In the genomic region with DNA sequence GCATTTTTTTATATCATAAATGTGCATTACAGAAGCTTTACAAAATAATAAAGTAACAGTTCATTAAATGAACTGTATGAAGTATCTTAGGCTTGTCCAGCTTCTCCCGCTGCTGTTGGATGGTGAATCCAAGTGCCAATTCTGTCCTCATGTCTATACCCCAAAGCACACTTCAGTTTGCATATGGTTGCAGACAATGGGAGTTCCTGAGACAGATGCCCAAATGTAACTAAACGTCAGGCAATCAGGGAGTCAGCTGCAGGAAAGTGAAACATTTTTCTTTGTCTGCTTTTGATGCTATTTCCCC, we compare ENCODE assay signal across 24 mouse cellular contexts.
DNase-seq lines count a peak whose midpoint lies in the region; ATAC-seq lines count a peak whose summit lies in the region.
"Had no signal": no experiment of that assay in that cellular context is flagged by ENCODE, and none has a peak within 500 bp of the region (broad histone marks: within the 10 kb centered on the region; RNA-seq: fewer than 3 reads in every experiment).

No protein-coding gene starts in this region.

- no peaks in the 10 kb centered on the region for H3K27me3 ChIP-seq in hindbrain, embryonic 11.5 days (ENCODE audit: control insufficient read depth, insufficient read depth, low read length)
- H3K27me3 ChIP-seq in midbrain, embryonic 13.5 days: no peaks in the 10 kb centered on the region
- H3K27me3 ChIP-seq in neural tube, embryonic 15.5 days (replicated peaks): no peaks in the 10 kb centered on the region
- H3K27me3 ChIP-seq: embryonic facial prominence, embryonic 13.5 days; megakaryocyte, embryonic 14.5 days; stomach, embryonic 15.5 days had no signal

- no peak overlapping the region for H3K9ac ChIP-seq in hindbrain, embryonic 11.5 days (ENCODE audit: low read depth, low read length)
- no peak overlapping the region for H3K9ac ChIP-seq in midbrain, embryonic 13.5 days (replicated peaks)
- no peak overlapping the region for H3K9ac ChIP-seq in neural tube, embryonic 15.5 days (replicated peaks)
- H3K9ac ChIP-seq: embryonic facial prominence, embryonic 13.5 days; stomach, embryonic 15.5 days had no signal

- no peak overlapping the region for H3K4me3 ChIP-seq in hindbrain, embryonic 11.5 days (ENCODE audit: low read depth, low read length)
- no peak overlapping the region for H3K4me3 ChIP-seq in midbrain, embryonic 13.5 days (replicated peaks)
- no peak overlapping the region for H3K4me3 ChIP-seq in neural tube, embryonic 15.5 days (replicated peaks)
- H3K4me3 ChIP-seq: embryonic facial prominence, embryonic 13.5 days; heart, embryonic 10.5 days; left cerebral cortex, adult 2 months; limb, embryonic 10.5 days; megakaryocyte, embryonic 14.5 days; myocyte; stomach, embryonic 15.5 days had no signal

- peak overlapping the region; percentile 82; the same call in 1 of the 2 replicates for H3K27ac ChIP-seq in hindbrain, embryonic 11.5 days (ENCODE audit: low read depth, low read length)
- peak overlapping the region; percentile 78 for H3K27ac ChIP-seq in midbrain, embryonic 13.5 days
- no peak overlapping the region for H3K27ac ChIP-seq in neural tube, embryonic 15.5 days (replicated peaks)
- H3K27ac ChIP-seq: embryonic facial prominence, embryonic 13.5 days; heart, embryonic 10.5 days; left cerebral cortex, adult 2 months; limb, embryonic 10.5 days; stomach, embryonic 15.5 days had no signal

- WGBS in hindbrain, embryonic 11.5 days: 48% methylated on average over 2 of the region's 2 CpGs
- WGBS in midbrain, embryonic 13.5 days: 18% methylated on average over 2 of the region's 2 CpGs
- 13% methylated on average over 2 of the region's 2 CpGs for WGBS in neural tube, embryonic 15.5 days

- no peak overlapping the region for H3K4me2 ChIP-seq in hindbrain, embryonic 11.5 days (replicated peaks; ENCODE audit: low read depth, low read length)
- no peak overlapping the region for H3K4me2 ChIP-seq in midbrain, embryonic 13.5 days (replicated peaks)
- no peak overlapping the region for H3K4me2 ChIP-seq in neural tube, embryonic 15.5 days
- H3K4me2 ChIP-seq: embryonic facial prominence, embryonic 13.5 days; liver, embryonic 11.5 days; stomach, embryonic 15.5 days had no signal

- peak; percentile 41 for ATAC-seq in hindbrain, embryonic 11.5 days (ENCODE audit: low FRiP score)
- peak; percentile 61 for ATAC-seq in midbrain, embryonic 13.5 days
- peak; percentile 43; the same call in 1 of the 2 replicates for ATAC-seq in neural tube, embryonic 15.5 days (ENCODE audit: low FRiP score)

- no peaks in the 10 kb centered on the region for H3K9me3 ChIP-seq in hindbrain, embryonic 11.5 days (ENCODE audit: control insufficient read depth, low read length)
- no peaks in the 10 kb centered on the region for H3K9me3 ChIP-seq in midbrain, embryonic 13.5 days
- H3K9me3 ChIP-seq in neural tube, embryonic 15.5 days (replicated peaks): no peaks in the 10 kb centered on the region
- H3K9me3 ChIP-seq: embryonic facial prominence, embryonic 13.5 days; heart, embryonic 10.5 days; limb, embryonic 10.5 days; stomach, embryonic 15.5 days had no signal

- H3K36me3 ChIP-seq in hindbrain, embryonic 11.5 days (ENCODE audit: control insufficient read depth, insufficient read depth, low read length): no peaks in the 10 kb centered on the region
- no peaks in the 10 kb centered on the region for H3K36me3 ChIP-seq in midbrain, embryonic 13.5 days
- H3K36me3 ChIP-seq in neural tube, embryonic 15.5 days: no peaks in the 10 kb centered on the region
- H3K36me3 ChIP-seq: embryonic facial prominence, embryonic 13.5 days; heart, embryonic 10.5 days; limb, embryonic 10.5 days; stomach, embryonic 15.5 days had no signal

- DNase-seq in retina, embryonic 14.5 days (ENCODE audit: low spot score): peak; percentile 3
- DNase-seq in retina, postnatal 1 day: no peak
- DNase-seq in hindbrain, embryonic 11.5 days (ENCODE audit: low spot score): peak; percentile 27
- no peak for DNase-seq in frontal cortex, postnatal 36 days (ENCODE audit: low spot score in 2 of 2)
- no peak for DNase-seq in spleen, postnatal 4 days (ENCODE audit: low spot score in 2 of 2)
- DNase-seq in layer of hippocampus, postnatal 25 days (ENCODE audit: extremely low spot score in 1 of 2, low spot score in 1 of 2): no peak
- DNase-seq: adrenal gland, adult 2 months; heart, postnatal 10 days; kidney, adult 18-20 months; kidney, postnatal 10 days; lung, adult 18-20 months; right cerebral cortex, postnatal 14 days; spleen, adult 18-20 months; thymus, adult 18-20 months had no signal

- H3K4me1 ChIP-seq in hindbrain, embryonic 11.5 days (replicated peaks; ENCODE audit: control insufficient read depth, insufficient read depth, low read length): no peaks in the 10 kb centered on the region
- peaks cover 12% of the 10 kb centered on the region for H3K4me1 ChIP-seq in midbrain, embryonic 13.5 days (replicated peaks)
- peaks cover 10% of the 10 kb centered on the region for H3K4me1 ChIP-seq in neural tube, embryonic 15.5 days
- H3K4me1 ChIP-seq: embryonic facial prominence, embryonic 13.5 days; heart, embryonic 10.5 days; limb, embryonic 10.5 days; megakaryocyte, embryonic 14.5 days; stomach, embryonic 15.5 days had no signal

Comparison
In these comparisons a context has a peak if more than half of its experiments do, and no peak if none do; other contexts are left out.
1. DNase-seq: peak in retina, embryonic 14.5 days (single experiment) and hindbrain, embryonic 11.5 days (single experiment); none in retina, postnatal 1 day (single experiment), frontal cortex, postnatal 36 days (0 of 2), spleen, postnatal 4 days (0 of 2) and layer of hippocampus, postnatal 25 days (0 of 2).
2. Peak in every context shown above with its lines, with median percentiles within 50 percentile points of each other: ATAC-seq.